Mouse (Mus musculus) brain, adult 2 months (tissue): ENCODE measurements around the gene Prss3.
"Not testable (repeated sequence)": the region's sequence is repeated elsewhere in the genome, so short reads cannot be mapped to it uniquely, and the experiment has no call there.

Experiments
- DNase-seq: peaks from one replicate; pipeline ENCODE4 v3.0.0; 2011; ENCODE audit warnings: low read depth, low spot score

Prss3 gene

GRCm38 (mm10) chr6:41377578-41377977 lies at the start of gene Prss3:
Prss3 (minus strand) TSS chr6:41377678.
- not testable (repeated sequence) for DNase-seq

- DNase-seq: not testable (repeated sequence)
Measured at GRCm38 (mm10) chr6:41392056-41392455, 14.6 kb upstream of the Prss3 start, which contains the start of gene Gm5771. Gm5771 (plus strand) TSS chr6:41392356.

- DNase-seq: peak; percentile 37
Measured at GRCm38 (mm10) chr6:41391640-41392039, 14.2 kb upstream of the Prss3 start.

- DNase-seq: no peak
Measured at GRCm38 (mm10) chr6:41386781-41387180, 9.3 kb upstream of the Prss3 start.

GRCm38 (mm10) chr6:41373772-41374171 lies 3.7 kb downstream of the Prss3 start:
- DNase-seq: not testable (repeated sequence)

GRCm38 (mm10) chr6:41353932-41354331 lies 23.5 kb downstream of the Prss3 start, which contains the start of gene Try10:
Try10 (plus strand) TSS chr6:41354105.
- DNase-seq: no peak
